Mouse (Mus musculus) embryonic fibroblast, embryonic 13.5 days (primary cell): ENCODE data around the gene Sept5.

Source experiments
- CTCF ChIP-seq: IDR thresholded peaks from 2 replicates; pipeline ENCODE4 v1.5.1; 2011; ENCODE audit warnings: mild to moderate bottlenecking, control low read depth, low read length, moderate library complexity, borderline replicate concordance; ENCODE audit not compliant: insufficient read depth
- POLR2A ChIP-seq: IDR thresholded peaks from 2 replicates; pipeline ENCODE4 v1.6.1; 2011; ENCODE audit warnings: low read depth, mild to moderate bottlenecking, control low read depth, low read length, moderate library complexity

DNA sequence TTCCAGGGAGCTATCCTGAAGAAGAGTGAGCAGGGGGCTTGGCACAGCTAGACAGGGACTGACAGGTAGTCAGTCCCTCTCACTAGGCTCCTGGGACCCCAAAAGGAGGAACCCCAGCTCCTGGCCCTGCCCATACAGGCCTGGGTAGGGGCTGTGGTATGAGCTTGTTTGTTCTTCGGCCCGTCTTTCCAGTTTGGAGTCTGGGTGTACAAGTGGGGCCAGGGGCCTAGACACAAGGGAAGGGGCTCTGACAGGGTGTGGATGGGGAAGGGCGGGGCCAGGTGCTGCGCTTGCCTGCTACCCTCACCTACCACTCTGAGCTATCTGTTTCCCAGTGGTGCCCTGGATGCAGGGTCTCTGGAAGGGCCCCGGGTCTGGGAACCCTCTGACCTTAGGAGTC lies 24.0 kb downstream of the Sept5 start:
- no peak for TF ChIP-seq POLR2A
- no peak for TF ChIP-seq CTCF
